Mouse (Mus musculus) kidney, adult 2 months (tissue): ENCODE measurements around the gene Hbq1b. TPM values are rescaled to one million over a fixed set of nuclear protein-coding genes. Genes with fewer than 3 reads are reported as not detected.
A peak's percentile ranks its signal among the peaks of the same experiment; 100 is the strongest.

ENCODE experiments used
- DNase-seq: peaks from one replicate; pipeline ENCODE4 v3.0.0; 2021
- H3K27ac ChIP-seq: fragments of 200-500 bp; 2 replicates; pipeline ENCODE4 v1.5.1; 2012; ENCODE audit warnings: low read depth, low read length, control low read depth, inconsistent platforms; ENCODE audit not compliant: insufficient read depth
- H3K27me3 ChIP-seq: fragments of 200-500 bp; replicated peaks from 2 replicates; pipeline ENCODE4 v1.6.1; 2012; ENCODE audit warnings: mild to moderate bottlenecking, moderate library complexity, low read length, inconsistent platforms; ENCODE audit not compliant: control insufficient read depth, insufficient read depth
- H3K36me3 ChIP-seq: fragments of 200-500 bp; 2 replicates; pipeline ENCODE4 v1.6.1; 2012; ENCODE audit warnings: mild to moderate bottlenecking, moderate library complexity, low read length, inconsistent platforms; ENCODE audit not compliant: control insufficient read depth, insufficient read depth
- H3K4me1 ChIP-seq: fragments of 200-500 bp; 2 replicates; pipeline ENCODE4 v1.6.1; 2011; ENCODE audit warnings: low read length; ENCODE audit not compliant: control insufficient read depth, insufficient read depth
- H3K4me3 ChIP-seq: fragments of 200-500 bp; 2 replicates; pipeline ENCODE4 v1.5.1; 2011; ENCODE audit warnings: mild to moderate bottlenecking, low read depth, low read length, control low read depth; ENCODE audit not compliant: insufficient read depth
- CTCF ChIP-seq: fragments of 200-500 bp; conservative IDR thresholded peaks from 2 replicates; pipeline ENCODE4 v1.5.1; 2011; ENCODE audit warnings: low read depth, mild to moderate bottlenecking, control low read depth, low read length, moderate library complexity, mixed read lengths; ENCODE audit not compliant: insufficient read depth, insufficient read length
- POLR2A ChIP-seq: fragments of 200-500 bp; IDR thresholded peaks from one replicate; pipeline ENCODE4 v1.6.1; 2011; ENCODE audit warnings: low read depth, low read length, control low read depth
- WGBS: fragments of 180-500 bp; shearing (Covaris S2); methylation state at CpG from one replicate; pipeline ENCODE4 v1.1.7; 2018; 5-methylcytosine and 5-hydroxymethylcytosine counted together
- polyA plus RNA-seq: library from polyadenylated mRNA; depleted of rRNA; stranded (reverse); fragments of >200 nt; gene quantifications from 2 replicates; pipeline ENCODE4 v1.2.3, GENCODE M21; 2012; rRNA removed

Hbq1b gene
- polyA plus RNA-seq, 1 experiment: 0.22 TPM

DNA sequence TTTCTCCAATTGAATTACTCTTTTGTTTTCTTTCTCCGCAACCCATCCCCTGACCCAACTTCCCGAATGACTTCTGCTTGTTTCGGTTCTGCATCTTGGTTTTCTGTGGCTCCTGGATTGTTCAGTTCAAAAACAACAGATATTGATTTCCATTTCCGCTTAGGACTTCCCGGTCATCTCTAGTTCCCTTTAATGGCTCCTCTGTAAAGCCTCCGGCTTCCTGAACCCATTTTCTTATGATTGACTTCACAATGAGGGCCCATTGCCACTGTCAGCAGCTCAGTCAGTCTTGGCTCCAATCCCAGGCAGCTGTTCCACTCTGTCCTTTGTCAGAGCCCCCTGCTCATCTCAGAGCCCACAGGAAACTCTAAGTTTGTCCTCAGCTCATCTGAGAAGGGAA lies 44.3 kb downstream of the Hbq1b start:
- 0 out of 2 replicates have a peak overlapping the region, but pooled peaks have one; percentile 14 for H3K27ac ChIP-seq
- 31% methylated on average over 6 of the region's 6 CpGs for WGBS
- peak; percentile 74 for DNase-seq
- H3K4me1 ChIP-seq: no peaks in the 10 kb centered on the region
- H3K4me3 ChIP-seq: no peak overlapping the region
- TF ChIP-seq CTCF: no peak
- TF ChIP-seq POLR2A: no peak
- H3K27me3 ChIP-seq: no peaks in the 10 kb centered on the region
- no peaks in the 10 kb centered on the region for H3K36me3 ChIP-seq

DNA sequence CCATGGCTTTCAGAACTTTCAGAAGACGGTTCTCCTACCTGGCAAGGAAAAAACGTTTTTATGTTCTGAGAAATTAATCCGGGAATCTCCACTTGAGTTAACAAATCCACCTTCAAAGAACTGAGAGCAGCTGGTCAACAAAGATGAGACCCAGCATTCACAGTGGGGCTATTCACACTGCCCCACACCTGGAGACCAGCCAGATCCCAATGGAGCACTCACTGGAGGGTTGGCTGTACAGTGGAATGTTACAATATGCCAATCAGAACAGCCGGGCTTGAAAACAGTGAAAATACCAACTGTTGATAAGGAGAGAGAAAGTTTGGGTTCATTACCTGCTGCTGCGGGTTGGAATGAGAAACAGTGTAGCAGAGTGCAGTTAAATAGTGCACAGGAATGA lies 45.1 kb downstream of the Hbq1b start:
- TF ChIP-seq CTCF (no peak), POLR2A (no peak)
- no peak for DNase-seq
- H3K36me3 ChIP-seq: no peaks in the 10 kb centered on the region
- H3K27ac ChIP-seq: no peak overlapping the region
- H3K4me3 ChIP-seq: no peak overlapping the region
- 68% methylated on average over 5 of the region's 5 CpGs for WGBS
- H3K27me3 ChIP-seq: no peaks in the 10 kb centered on the region
- no peaks in the 10 kb centered on the region for H3K4me1 ChIP-seq

DNA sequence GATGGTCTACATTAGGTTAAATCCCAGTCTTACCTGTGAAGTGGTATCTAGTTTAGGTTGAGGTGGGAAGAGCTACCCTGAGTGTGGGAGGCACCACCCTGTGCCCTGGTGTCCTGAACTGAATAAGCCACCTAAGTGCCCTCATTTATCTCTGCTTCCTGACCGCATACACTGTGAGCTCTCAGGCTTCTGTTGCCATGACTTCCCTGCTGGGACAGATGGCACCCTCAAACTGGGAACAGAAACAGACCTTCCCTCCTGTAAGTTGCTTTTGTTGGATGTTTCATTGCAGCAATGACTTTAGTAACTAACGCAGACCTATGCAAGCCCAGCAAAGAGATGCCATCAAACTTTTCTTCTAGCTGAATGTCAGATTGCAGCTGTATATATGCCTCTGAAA lies 46.5 kb downstream of the Hbq1b start:
- Histone ChIP-seq H3K36me3 (no peaks in the 10 kb centered on the region), H3K4me1 (no peaks in the 10 kb centered on the region), H3K27me3 (no peaks in the 10 kb centered on the region), H3K27ac (no peak overlapping the region), H3K4me3 (no peak overlapping the region)
- no peak for DNase-seq
- TF ChIP-seq POLR2A (no peak), CTCF (no peak)
- WGBS: 82% methylated on average over 2 of the region's 2 CpGs

DNA sequence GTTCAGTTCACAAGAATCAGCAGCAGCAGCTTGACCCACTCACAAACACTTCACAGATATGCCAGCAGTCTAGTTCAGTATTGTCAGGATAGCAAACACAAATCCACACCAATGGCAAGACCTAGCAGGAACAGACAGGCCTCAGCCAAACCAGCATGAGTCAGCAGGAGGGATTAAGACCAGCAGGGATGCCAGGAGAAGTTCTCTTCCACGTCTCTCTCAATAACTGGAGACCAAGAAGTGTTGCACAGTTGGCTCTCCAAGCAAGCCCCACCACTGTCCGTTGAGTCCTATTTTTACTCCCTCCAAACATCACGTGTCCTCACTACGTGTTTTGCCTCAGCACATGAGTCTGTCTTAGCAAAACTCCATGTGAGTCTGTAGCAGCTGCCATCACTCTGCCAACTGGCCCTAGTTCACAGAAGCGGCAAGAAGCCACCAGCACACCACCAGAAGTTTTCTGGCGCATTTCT lies 49.7 kb downstream of the Hbq1b start:
- Histone ChIP-seq H3K4me3 (no peak overlapping the region), H3K27me3 (no peaks in the 10 kb centered on the region), H3K36me3 (no peaks in the 10 kb centered on the region), H3K27ac (no peak overlapping the region), H3K4me1 (no peaks in the 10 kb centered on the region)
- WGBS: 93% methylated on average over 6 of the region's 6 CpGs
- TF ChIP-seq POLR2A: no peak
- TF ChIP-seq CTCF: no peak
- DNase-seq: no peak

Other genes starting within 250 kb of the Hbq1b start
- gene Il9r, start 86.7 kb upstream of the Hbq1b start, polyA plus RNA-seq: 0.05 and 0.58 TPM in 2 replicates
- gene Snrnp25, start 81.5 kb upstream of the Hbq1b start, polyA plus RNA-seq: 16.1 and 19.5 TPM in 2 replicates
- gene Rhbdf1, start 64.7 kb upstream of the Hbq1b start, polyA plus RNA-seq: 81.7 and 110 TPM in 2 replicates
- 12.5 and 13.4 TPM in 2 replicates for gene Mpg, start 60.5 kb upstream of the Hbq1b start, polyA plus RNA-seq
- gene Nprl3, start 19.3 kb upstream of the Hbq1b start, polyA plus RNA-seq: 71.9 and 95.7 TPM in 2 replicates
- not detected in 2 replicates for gene Hba-x, start 10.6 kb upstream of the Hbq1b start, polyA plus RNA-seq
- 1,733 and 2,108 TPM in 2 replicates for gene Hba-a1, start 3.5 kb upstream of the Hbq1b start, polyA plus RNA-seq
- gene Hba-a2, start 9.5 kb downstream of the Hbq1b start, polyA plus RNA-seq: 4,083 and 5,122 TPM in 2 replicates
- 0.18 and 0.45 TPM in 2 replicates for gene Hbq1a, start 13.1 kb downstream of the Hbq1b start, polyA plus RNA-seq
- gene Sh3pxd2b, start 60.9 kb downstream of the Hbq1b start, polyA plus RNA-seq: 3.7 TPM in 2 replicates
- 4.6 and 5.4 TPM in 2 replicates for gene Ubtd2, start 168.4 kb downstream of the Hbq1b start, polyA plus RNA-seq
- gene Efcab9, start 245.1 kb downstream of the Hbq1b start, polyA plus RNA-seq: 0.14 TPM in 1 of 2 replicates, not detected in the other
- gene Stk10, start 246.3 kb downstream of the Hbq1b start, polyA plus RNA-seq: 6.3 and 9.4 TPM in 2 replicates